Mouse (Mus musculus): ENCODE measurements around the gene Nedd4. TPM values are rescaled to one million over a fixed set of nuclear protein-coding genes. Genes with fewer than 3 reads are reported as not detected.
A peak's percentile ranks its signal among the peaks of the same experiment; 100 is the strongest.

Nedd4 gene
- polyA plus RNA-seq, 1 experiment from 2014 or later, result 605 TPM

DNA sequence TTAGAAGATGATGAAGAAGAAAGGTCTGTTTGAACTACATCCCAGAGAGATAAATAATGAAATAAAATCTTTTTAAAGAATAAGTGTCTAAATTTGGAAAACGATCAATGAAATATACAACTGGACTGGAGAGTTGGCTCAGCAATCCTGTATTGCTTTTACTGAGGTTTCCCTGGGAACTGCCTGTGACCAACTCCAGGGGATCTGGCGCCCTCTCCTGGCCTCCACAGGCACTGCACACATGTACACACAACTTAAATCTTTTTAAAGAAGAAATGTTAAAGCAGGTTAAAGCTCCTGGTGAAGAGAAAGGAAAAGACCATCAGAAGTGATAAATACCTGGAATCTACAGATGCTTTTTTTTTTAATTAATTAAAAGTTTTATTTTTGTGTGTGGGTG is 10.2 kb downstream of the Nedd4 start:
- H3K9me3 ChIP-seq (replicated peaks), result no peaks in the 10 kb centered on the region
- DNase-seq (ENCODE audit: low spot score), result peak; percentile 81
- H3K4me3 ChIP-seq, result no peak overlapping the region
- H3K4me1 ChIP-seq, result peaks cover 14% of the 10 kb centered on the region
- H3K27ac ChIP-seq (replicated peaks), result no peak overlapping the region
- H3K36me3 ChIP-seq, result peaks cover 96% of the 10 kb centered on the region
- 49% methylated on average over 2 of the region's 2 CpGs for WGBS
- no peaks in the 10 kb centered on the region for H3K27me3 ChIP-seq (ENCODE audit: low read depth, poor library complexity, severe bottlenecking)

DNA sequence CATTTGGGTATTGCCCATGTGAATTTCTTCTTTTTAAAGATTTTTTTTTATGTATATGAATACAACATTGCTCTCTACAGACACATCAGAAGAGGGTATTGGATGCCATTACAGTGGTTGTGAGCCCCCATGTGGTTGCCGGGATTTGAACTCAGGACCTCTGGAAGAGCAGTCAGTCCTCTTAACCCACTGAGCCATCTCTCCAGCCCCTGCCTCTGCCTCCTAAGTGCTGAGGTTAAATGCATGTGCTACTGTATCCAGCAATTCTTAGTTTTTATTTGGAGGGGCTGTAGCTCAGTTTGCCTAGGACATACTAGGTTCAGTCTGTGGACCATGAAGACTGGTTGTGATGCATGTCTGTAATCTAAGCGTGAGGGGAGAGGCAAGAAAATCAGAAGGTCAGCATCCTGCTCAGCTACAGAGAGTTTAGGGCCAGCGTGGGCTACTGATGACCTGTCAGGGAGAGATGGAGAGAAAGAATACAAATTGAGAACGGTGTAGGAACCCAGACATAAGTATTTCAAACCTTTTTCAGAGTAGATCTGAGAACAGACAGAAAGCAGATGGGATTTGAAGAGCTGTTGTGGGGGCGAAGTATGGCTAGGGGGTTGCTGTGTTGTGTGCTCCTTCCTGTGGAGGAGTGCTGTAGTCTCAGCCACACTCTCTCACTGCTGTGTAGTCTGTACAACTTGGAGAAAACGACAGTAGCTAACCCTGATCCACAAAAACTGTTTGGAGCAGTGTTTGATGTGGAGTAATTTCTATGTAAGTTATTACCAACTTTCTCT is 13.0 kb downstream of the Nedd4 start:
- Histone ChIP-seq H3K9me3 (replicated peaks) (no peaks in the 10 kb centered on the region), H3K4me3 (no peak overlapping the region), H3K4me1 (peaks cover 6% of the 10 kb centered on the region), H3K27me3 (ENCODE audit: low read depth, poor library complexity, severe bottlenecking) (no peaks in the 10 kb centered on the region), H3K36me3 (peaks cover 97% of the 10 kb centered on the region), H3K27ac (replicated peaks) (no peak overlapping the region)
- no peak for DNase-seq (ENCODE audit: low spot score)
- WGBS, result 93% methylated on average over 6 of the region's 6 CpGs

DNA sequence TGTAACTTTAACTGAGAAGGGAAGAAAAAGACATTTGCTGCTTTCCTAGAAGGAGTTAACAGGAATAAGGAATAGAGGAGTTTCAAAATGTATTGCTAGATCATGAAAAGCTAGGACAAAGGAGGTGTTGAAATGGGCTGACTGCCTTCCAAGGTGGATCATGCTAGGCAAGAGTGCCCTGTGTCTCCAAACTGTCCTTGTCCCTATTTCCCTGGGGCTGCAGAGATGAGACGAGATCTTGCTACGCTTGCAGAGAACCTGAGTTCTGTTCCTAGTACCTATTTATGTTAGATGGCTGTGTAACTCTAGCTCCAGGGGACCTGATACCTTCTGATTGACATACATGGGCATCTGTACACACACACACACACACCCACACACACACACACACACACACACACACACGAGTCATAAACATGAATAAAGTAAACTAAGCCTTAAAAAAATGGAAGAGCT is 13.6 kb downstream of the Nedd4 start:
- no peak overlapping the region for H3K4me3 ChIP-seq
- H3K36me3 ChIP-seq, result peaks cover 96% of the 10 kb centered on the region
- WGBS, result 91% methylated on average over 3 of the region's 3 CpGs
- no peaks in the 10 kb centered on the region for H3K27me3 ChIP-seq (ENCODE audit: low read depth, poor library complexity, severe bottlenecking)
- H3K9me3 ChIP-seq (replicated peaks), result no peaks in the 10 kb centered on the region
- H3K27ac ChIP-seq (replicated peaks), result no peak overlapping the region
- no peak for DNase-seq (ENCODE audit: low spot score)
- H3K4me1 ChIP-seq, result peaks cover 4% of the 10 kb centered on the region; the same call in 1 of the 2 replicates

- WGBS, result 95% methylated on average over 5 of the region's 5 CpGs
- H3K27ac ChIP-seq (replicated peaks), result no peak overlapping the region
- DNase-seq (ENCODE audit: low spot score), result no peak
- H3K27me3 ChIP-seq (ENCODE audit: low read depth, poor library complexity, severe bottlenecking), result no peaks in the 10 kb centered on the region
- H3K9me3 ChIP-seq (replicated peaks), result no peaks in the 10 kb centered on the region
- H3K4me1 ChIP-seq, result no peaks in the 10 kb centered on the region
- H3K36me3 ChIP-seq, result peaks cover 97% of the 10 kb centered on the region
- no peak overlapping the region for H3K4me3 ChIP-seq
These were observed 15.5 kb downstream of the Nedd4 start for GRCm38 (mm10) chr9:72677659-72678058.

- no peak for DNase-seq (ENCODE audit: low spot score)
- Histone ChIP-seq H3K9me3 (replicated peaks) (no peaks in the 10 kb centered on the region), H3K4me3 (no peak overlapping the region), H3K36me3 (peaks cover 97% of the 10 kb centered on the region), H3K27me3 (ENCODE audit: low read depth, poor library complexity, severe bottlenecking) (no peaks in the 10 kb centered on the region), H3K27ac (replicated peaks) (no peak overlapping the region), H3K4me1 (no peaks in the 10 kb centered on the region)
- 91% methylated on average over 4 of the region's 4 CpGs for WGBS
These were observed 16.6 kb downstream of the Nedd4 start for GRCm38 (mm10) chr9:72678771-72679170.

DNA sequence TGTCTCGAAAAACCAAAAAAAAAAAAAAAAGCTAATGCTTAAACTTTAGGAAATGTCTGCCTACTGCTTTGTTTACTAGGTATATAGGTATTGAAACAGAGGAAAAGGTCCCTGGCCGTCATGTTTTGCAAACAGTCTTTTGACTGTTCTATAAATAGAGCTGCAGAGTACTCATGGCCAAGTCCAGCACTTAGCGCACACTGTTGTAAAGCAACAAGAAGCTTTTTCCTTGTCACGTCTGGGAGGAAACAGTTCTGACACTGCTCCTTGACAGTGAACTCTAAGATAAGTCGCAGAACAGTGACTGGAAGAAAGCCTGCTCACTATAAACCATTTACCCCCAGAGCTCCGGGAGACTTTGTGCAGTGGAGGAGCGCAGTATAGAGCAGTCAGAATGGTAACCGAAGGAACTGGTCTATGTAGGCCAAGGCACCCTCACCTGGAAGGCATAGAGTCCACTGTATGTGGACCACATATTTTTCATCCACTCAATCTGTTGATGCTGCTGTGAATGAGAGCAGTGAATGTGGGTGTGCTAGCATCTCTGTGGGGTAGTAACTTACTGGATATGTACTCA is 19.6 kb downstream of the Nedd4 start:
- WGBS, result 96% methylated on average over 8 of the region's 8 CpGs
- Histone ChIP-seq H3K4me3 (no peak overlapping the region), H3K27ac (replicated peaks) (no peak overlapping the region), H3K4me1 (no peaks in the 10 kb centered on the region), H3K27me3 (ENCODE audit: low read depth, poor library complexity, severe bottlenecking) (no peaks in the 10 kb centered on the region), H3K9me3 (replicated peaks) (no peaks in the 10 kb centered on the region), H3K36me3 (peaks cover 97% of the 10 kb centered on the region)
- no peak for DNase-seq (ENCODE audit: low spot score)

DNA sequence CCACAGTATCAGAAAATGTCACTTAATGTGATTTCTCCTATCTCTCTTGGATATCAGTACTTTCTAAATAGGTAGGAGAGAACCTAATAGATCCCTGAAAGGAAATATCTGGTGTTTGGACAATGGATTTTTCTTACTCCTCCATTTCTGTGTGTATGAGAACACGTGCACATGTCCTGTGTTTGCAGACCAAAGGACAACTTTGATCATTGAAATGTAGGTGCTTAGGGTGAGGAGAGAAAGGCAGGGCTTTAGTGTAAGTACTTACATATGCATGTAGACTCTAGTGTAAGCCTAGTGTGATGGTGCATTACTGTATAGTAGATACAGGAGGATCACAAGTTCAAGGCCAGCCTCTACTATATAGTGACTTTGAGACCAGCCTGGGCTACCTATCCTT is 21.1 kb downstream of the Nedd4 start:
- no peaks in the 10 kb centered on the region for H3K27me3 ChIP-seq (ENCODE audit: low read depth, poor library complexity, severe bottlenecking)
- no peak overlapping the region for H3K27ac ChIP-seq (replicated peaks)
- no peak for DNase-seq (ENCODE audit: low spot score)
- WGBS, result 96% methylated on average over 1 of the region's 1 CpGs
- no peaks in the 10 kb centered on the region for H3K9me3 ChIP-seq (replicated peaks)
- no peaks in the 10 kb centered on the region for H3K4me1 ChIP-seq
- H3K4me3 ChIP-seq, result no peak overlapping the region
- H3K36me3 ChIP-seq, result peaks cover 97% of the 10 kb centered on the region

DNA sequence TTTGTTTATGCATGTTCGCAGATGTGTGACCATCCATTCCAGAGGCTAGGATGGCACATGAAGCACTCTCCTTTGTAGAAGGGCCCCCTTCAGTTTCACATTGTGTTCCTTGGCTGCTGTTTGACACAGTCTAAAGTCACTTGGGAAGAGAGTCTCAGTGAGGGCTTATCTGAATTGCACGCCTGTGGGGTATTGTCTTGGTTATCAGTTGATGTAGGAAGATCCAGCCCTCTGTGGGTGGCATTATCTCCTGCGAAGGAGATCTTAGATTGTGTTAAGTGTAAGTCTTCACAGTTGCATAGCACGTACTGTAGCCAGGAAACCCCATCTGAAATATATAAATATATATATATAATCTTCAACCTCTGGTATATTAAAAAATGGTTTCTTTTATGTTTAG is 23.1 kb downstream of the Nedd4 start:
- WGBS, result 94% methylated on average over 4 of the region's 4 CpGs
- Histone ChIP-seq H3K9me3 (replicated peaks) (no peaks in the 10 kb centered on the region), H3K4me3 (no peak overlapping the region), H3K36me3 (peaks cover 99% of the 10 kb centered on the region), H3K27me3 (ENCODE audit: low read depth, poor library complexity, severe bottlenecking) (no peaks in the 10 kb centered on the region), H3K27ac (replicated peaks) (no peak overlapping the region), H3K4me1 (no peaks in the 10 kb centered on the region)
- DNase-seq (ENCODE audit: low spot score), result no peak

GRCm38 (mm10) chr9:72686506-72686905 is 24.4 kb downstream of the Nedd4 start:
- no peaks in the 10 kb centered on the region for H3K9me3 ChIP-seq (replicated peaks)
- no peak overlapping the region for H3K4me3 ChIP-seq
- no peak for DNase-seq (ENCODE audit: low spot score)
- H3K27ac ChIP-seq (replicated peaks), result no peak overlapping the region
- WGBS, result 86% methylated on average over 4 of the region's 4 CpGs
- peaks cover 100% of the 10 kb centered on the region for H3K36me3 ChIP-seq
- no peaks in the 10 kb centered on the region for H3K27me3 ChIP-seq (ENCODE audit: low read depth, poor library complexity, severe bottlenecking)
- no peaks in the 10 kb centered on the region for H3K4me1 ChIP-seq

DNA sequence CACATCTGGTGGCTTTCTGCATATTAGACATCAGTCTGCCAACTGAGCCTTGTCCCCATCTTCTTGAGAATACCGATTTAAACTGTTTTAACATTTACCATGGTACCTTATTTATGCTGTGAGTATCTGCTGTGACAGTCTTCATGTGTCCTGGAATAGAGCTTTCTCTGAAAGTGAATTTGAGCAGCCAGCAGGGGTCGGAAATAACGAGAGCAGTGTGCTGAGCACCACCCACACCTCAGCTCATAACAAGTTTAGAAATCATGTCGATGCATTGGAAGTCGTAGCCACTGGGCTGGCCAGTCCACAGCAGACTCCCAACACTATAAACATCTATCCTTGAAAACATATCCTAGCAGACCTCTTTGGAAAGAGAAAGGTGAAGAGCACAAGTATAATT is 27.4 kb downstream of the Nedd4 start:
- H3K36me3 ChIP-seq, result peaks cover 100% of the 10 kb centered on the region
- DNase-seq (ENCODE audit: low spot score), result no peak
- H3K27me3 ChIP-seq (ENCODE audit: low read depth, poor library complexity, severe bottlenecking), result no peaks in the 10 kb centered on the region
- 86% methylated on average over 5 of the region's 5 CpGs for WGBS
- H3K9me3 ChIP-seq (replicated peaks), result no peaks in the 10 kb centered on the region
- H3K27ac ChIP-seq (replicated peaks), result no peak overlapping the region
- no peak overlapping the region for H3K4me3 ChIP-seq
- no peaks in the 10 kb centered on the region for H3K4me1 ChIP-seq

- Histone ChIP-seq H3K36me3 (peaks cover 100% of the 10 kb centered on the region), H3K4me3 (no peak overlapping the region), H3K4me1 (no peaks in the 10 kb centered on the region), H3K9me3 (replicated peaks) (no peaks in the 10 kb centered on the region), H3K27ac (replicated peaks) (no peak overlapping the region), H3K27me3 (ENCODE audit: low read depth, poor library complexity, severe bottlenecking) (no peaks in the 10 kb centered on the region)
- WGBS, result 82% methylated on average over 1 of the region's 1 CpGs
- no peak for DNase-seq (ENCODE audit: low spot score)
These were observed 28.7 kb downstream of the Nedd4 start for GRCm38 (mm10) chr9:72690811-72691210.

DNA sequence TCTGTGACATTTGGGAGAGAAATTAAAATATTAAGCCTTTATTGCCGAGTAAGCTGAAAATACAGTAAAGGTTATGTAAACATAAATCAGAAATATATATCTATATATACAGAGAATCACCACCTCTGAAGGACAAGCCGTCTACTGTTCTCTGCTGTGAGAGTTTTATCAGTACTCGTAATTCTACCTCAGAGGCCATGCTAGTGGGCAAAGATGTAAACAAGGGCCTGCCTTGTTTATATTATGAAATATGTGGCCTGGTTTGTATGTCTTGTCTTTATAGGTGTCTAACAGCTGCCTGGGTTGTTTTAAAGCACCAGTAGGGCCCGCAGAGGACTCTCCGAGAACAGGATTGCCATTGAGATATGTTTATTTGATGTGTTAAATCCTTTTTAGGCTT is 29.8 kb downstream of the Nedd4 start:
- peaks cover 100% of the 10 kb centered on the region for H3K36me3 ChIP-seq
- no peaks in the 10 kb centered on the region for H3K4me1 ChIP-seq
- no peaks in the 10 kb centered on the region for H3K27me3 ChIP-seq (ENCODE audit: low read depth, poor library complexity, severe bottlenecking)
- 92% methylated on average over 5 of the region's 5 CpGs for WGBS
- no peak overlapping the region for H3K4me3 ChIP-seq
- H3K9me3 ChIP-seq (replicated peaks), result no peaks in the 10 kb centered on the region
- H3K27ac ChIP-seq (replicated peaks), result no peak overlapping the region
- DNase-seq (ENCODE audit: low spot score), result no peak

DNA sequence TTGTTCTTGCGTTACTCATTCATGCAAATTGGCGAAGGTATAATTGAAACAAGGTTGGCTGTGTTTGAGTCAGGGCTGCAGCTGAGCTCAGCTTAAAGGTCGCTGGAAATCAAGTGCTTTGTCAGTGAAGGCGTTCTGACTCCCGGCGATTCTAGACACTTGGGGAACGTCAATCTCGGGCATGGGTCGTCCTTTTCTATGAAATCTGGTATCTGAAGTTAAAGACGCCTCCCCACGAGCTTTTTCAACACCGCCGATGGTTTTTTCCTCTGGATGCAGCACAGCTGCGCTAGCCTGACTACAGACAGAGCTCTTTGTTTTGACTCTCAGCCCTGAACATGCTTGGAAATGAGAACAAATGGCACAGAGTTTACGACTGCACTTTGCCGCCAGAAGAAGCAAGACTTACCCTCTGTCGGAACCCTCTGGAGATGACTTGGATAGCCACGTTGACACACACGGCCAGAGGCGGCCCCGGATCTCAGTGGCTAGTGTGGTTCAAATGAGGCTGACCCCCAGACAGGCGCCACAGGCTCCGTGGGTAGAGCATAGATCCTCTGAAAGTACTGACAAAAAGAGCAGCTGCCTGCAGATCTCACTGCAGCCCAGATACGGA is 31.0 kb downstream of the Nedd4 start:
- H3K27ac ChIP-seq (replicated peaks), result no peak overlapping the region
- H3K4me3 ChIP-seq, result no peak overlapping the region
- H3K27me3 ChIP-seq (ENCODE audit: low read depth, poor library complexity, severe bottlenecking), result no peaks in the 10 kb centered on the region
- H3K36me3 ChIP-seq, result peaks cover 98% of the 10 kb centered on the region
- H3K4me1 ChIP-seq, result no peaks in the 10 kb centered on the region
- DNase-seq (ENCODE audit: low spot score), result no peak
- 89% methylated on average over 24 of the region's 24 CpGs for WGBS
- no peaks in the 10 kb centered on the region for H3K9me3 ChIP-seq (replicated peaks)
